Mouse (Mus musculus): ENCODE results near the gene Bmp2k. TPM values are rescaled to one million over a fixed set of nuclear protein-coding genes. Genes with fewer than 3 reads are reported as not detected.
A peak's percentile ranks its signal among the peaks of the same experiment; 100 is the strongest.
"Not testable (repeated sequence)": the region's sequence is repeated elsewhere in the genome, so short reads cannot be mapped to it uniquely, and the experiment has no call there.

The Bmp2k gene
- total RNA-seq, 2 experiments from 2014 or later, result 96.1 to 140 TPM

GRCm38 (mm10) chr5:96998566-96998907 lies 1.0 kb downstream of the Bmp2k start:
- ATAC-seq (replicated peaks; ENCODE audit: low FRiP score, poor library complexity, severe bottlenecking), result peak; percentile 50

GRCm38 (mm10) chr5:96999601-97000000 lies 2.1 kb downstream of the Bmp2k start:
- ATAC-seq (replicated peaks; ENCODE audit: low FRiP score, poor library complexity, severe bottlenecking), result no peak

- no peak for ATAC-seq (replicated peaks; ENCODE audit: low FRiP score, poor library complexity, severe bottlenecking)
These were observed 3.0 kb downstream of the Bmp2k start for GRCm38 (mm10) chr5:97000524-97000923.

- ATAC-seq (replicated peaks; ENCODE audit: low FRiP score, poor library complexity, severe bottlenecking), result no peak
These were observed 3.7 kb downstream of the Bmp2k start for GRCm38 (mm10) chr5:97001153-97001552.

GRCm38 (mm10) chr5:97001571-97001970 lies 4.1 kb downstream of the Bmp2k start:
- ATAC-seq (replicated peaks; ENCODE audit: low FRiP score, poor library complexity, severe bottlenecking), result no peak

GRCm38 (mm10) chr5:97002336-97002735 lies 4.8 kb downstream of the Bmp2k start:
- no peak for ATAC-seq (replicated peaks; ENCODE audit: low FRiP score, poor library complexity, severe bottlenecking)

GRCm38 (mm10) chr5:97002937-97003336 lies 5.4 kb downstream of the Bmp2k start:
- no peak for ATAC-seq (replicated peaks; ENCODE audit: low FRiP score, poor library complexity, severe bottlenecking)

GRCm38 (mm10) chr5:97004178-97005030 lies 6.9 kb downstream of the Bmp2k start:
- no peak for ATAC-seq (replicated peaks; ENCODE audit: low FRiP score, poor library complexity, severe bottlenecking)

- no peak for ATAC-seq (replicated peaks; ENCODE audit: low FRiP score, poor library complexity, severe bottlenecking)
These were observed 8.4 kb downstream of the Bmp2k start for GRCm38 (mm10) chr5:97005891-97006290.

- no peak for ATAC-seq (replicated peaks; ENCODE audit: low FRiP score, poor library complexity, severe bottlenecking)
These were observed 9.4 kb downstream of the Bmp2k start for GRCm38 (mm10) chr5:97006929-97007328.

GRCm38 (mm10) chr5:97007496-97007895 lies 10.0 kb downstream of the Bmp2k start:
- peak; percentile 79 for ATAC-seq (replicated peaks; ENCODE audit: low FRiP score, poor library complexity, severe bottlenecking)

- ATAC-seq (replicated peaks; ENCODE audit: low FRiP score, poor library complexity, severe bottlenecking), result not testable (repeated sequence)
These were observed 11.7 kb downstream of the Bmp2k start for GRCm38 (mm10) chr5:97009140-97009539.

GRCm38 (mm10) chr5:97009601-97010335 lies 12.3 kb downstream of the Bmp2k start:
- peak; percentile 35 for ATAC-seq (replicated peaks; ENCODE audit: low FRiP score, poor library complexity, severe bottlenecking)

GRCm38 (mm10) chr5:97015781-97016508 lies 18.5 kb downstream of the Bmp2k start:
- no peak for ATAC-seq (replicated peaks; ENCODE audit: low FRiP score, poor library complexity, severe bottlenecking)

GRCm38 (mm10) chr5:97016842-97017577 lies 19.5 kb downstream of the Bmp2k start:
- ATAC-seq (replicated peaks; ENCODE audit: low FRiP score, poor library complexity, severe bottlenecking), result no peak

GRCm38 (mm10) chr5:97022305-97023278 lies 25.1 kb downstream of the Bmp2k start:
- peak; percentile 41; the same call in 1 of the 2 replicates for ATAC-seq (replicated peaks; ENCODE audit: low FRiP score, poor library complexity, severe bottlenecking)

GRCm38 (mm10) chr5:97024834-97025233 lies 27.3 kb downstream of the Bmp2k start:
- ATAC-seq (replicated peaks; ENCODE audit: low FRiP score, poor library complexity, severe bottlenecking), result 0 out of 2 replicates have a peak, but pooled peaks have one; percentile 27

- ATAC-seq (replicated peaks; ENCODE audit: low FRiP score, poor library complexity, severe bottlenecking), result no peak
These were observed 28.2 kb downstream of the Bmp2k start for GRCm38 (mm10) chr5:97025650-97026049.

- ATAC-seq (replicated peaks; ENCODE audit: low FRiP score, poor library complexity, severe bottlenecking), result no peak
These were observed 30.5 kb downstream of the Bmp2k start for GRCm38 (mm10) chr5:97028004-97028403.

Data from erythroid progenitor cell, adult 5-6 weeks (primary cell).